ENCODE assay signal across 8 mouse cellular contexts in the genomic region with DNA sequence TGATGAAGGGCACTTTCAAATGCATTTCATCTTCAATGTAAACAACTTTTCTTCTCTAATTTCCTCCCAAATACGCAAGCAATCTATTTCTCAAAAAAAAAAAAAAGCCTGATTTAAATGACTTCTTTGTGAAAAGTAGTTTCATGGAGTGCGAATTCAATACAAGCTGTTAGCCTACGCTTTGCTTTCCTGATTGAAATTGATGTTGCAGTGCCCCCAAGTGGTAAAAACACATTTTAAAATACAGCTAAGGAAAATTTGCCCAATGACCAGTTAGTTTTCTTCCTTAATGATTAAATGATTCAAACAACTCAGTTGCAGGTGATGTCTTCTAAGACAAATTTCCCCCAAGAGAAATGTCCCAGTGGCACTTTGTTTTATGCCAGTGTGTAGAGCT. TPM values are rescaled to one million over a fixed set of nuclear protein-coding genes. Genes with fewer than 3 reads are reported as not detected.
A peak's percentile ranks its signal among the peaks of the same experiment; 100 is the strongest.
DNase-seq lines count a peak whose midpoint lies in the region; ATAC-seq and TF ChIP-seq lines count a peak whose summit lies in the region.
"Had no signal": no experiment of that assay in that cellular context is flagged by ENCODE, and none has a peak within 500 bp of the region (broad histone marks: within the 10 kb centered on the region; RNA-seq: fewer than 3 reads in every experiment).

No protein-coding gene starts in this region.

- DNase-seq in hindbrain, embryonic 14.5 days (ENCODE audit: low spot score): peak; percentile 79
- DNase-seq in right cerebral cortex, adult 18-20 months: peak; percentile 3
- DNase-seq in right cerebral cortex, postnatal 4 days: no peak
- peak; percentile 26 for DNase-seq in brain, embryonic 18.5 days (ENCODE audit: low read depth, low spot score)
- no peak for DNase-seq in stomach, postnatal 0 days (ENCODE audit: low spot score)

- no peak for ATAC-seq in hindbrain, embryonic 14.5 days (ENCODE audit: low FRiP score)
- ATAC-seq in hindbrain, embryonic 13.5 days (ENCODE audit: low FRiP score): no peak
- ATAC-seq in stomach, postnatal 0 days (ENCODE audit: low FRiP score, low TSS enrichment): no peak
- no peak for ATAC-seq in neural tube, embryonic 15.5 days (ENCODE audit: low FRiP score)

- H3K27ac ChIP-seq in hindbrain, embryonic 14.5 days: no peak overlapping the region
- H3K27ac ChIP-seq in hindbrain, embryonic 13.5 days: no peak overlapping the region
- no peak overlapping the region for H3K27ac ChIP-seq in stomach, postnatal 0 days (replicated peaks)
- no peak overlapping the region for H3K27ac ChIP-seq in neural tube, embryonic 15.5 days (replicated peaks)

- no peaks in the 10 kb centered on the region for H3K9me3 ChIP-seq in hindbrain, embryonic 14.5 days (ENCODE audit: control insufficient read depth, low read length)
- H3K9me3 ChIP-seq in hindbrain, embryonic 13.5 days: no peaks in the 10 kb centered on the region
- no peaks in the 10 kb centered on the region for H3K9me3 ChIP-seq in stomach, postnatal 0 days (ENCODE audit: control insufficient read depth, low read length)
- no peaks in the 10 kb centered on the region for H3K9me3 ChIP-seq in neural tube, embryonic 15.5 days (replicated peaks)

- H3K4me1 ChIP-seq in hindbrain, embryonic 14.5 days (replicated peaks; ENCODE audit: control insufficient read depth, insufficient read depth, low read length): no peaks in the 10 kb centered on the region
- no peaks in the 10 kb centered on the region for H3K4me1 ChIP-seq in hindbrain, embryonic 13.5 days (replicated peaks)
- no peaks in the 10 kb centered on the region for H3K4me1 ChIP-seq in stomach, postnatal 0 days (replicated peaks; ENCODE audit: control insufficient read depth, insufficient read depth)
- H3K4me1 ChIP-seq in neural tube, embryonic 15.5 days: no peaks in the 10 kb centered on the region

- 26% methylated on average over 3 of the region's 3 CpGs for WGBS in hindbrain, embryonic 14.5 days
- WGBS in hindbrain, embryonic 13.5 days: 26% methylated on average over 3 of the region's 3 CpGs
- 38% methylated on average over 3 of the region's 3 CpGs for WGBS in stomach, postnatal 0 days
- WGBS in neural tube, embryonic 15.5 days: 30% methylated on average over 3 of the region's 3 CpGs

- H3K9ac ChIP-seq in hindbrain, embryonic 14.5 days: no peak overlapping the region
- H3K9ac ChIP-seq in hindbrain, embryonic 13.5 days: no peak overlapping the region
- H3K9ac ChIP-seq in stomach, postnatal 0 days (ENCODE audit: low read length): no peak overlapping the region
- H3K9ac ChIP-seq in neural tube, embryonic 15.5 days (replicated peaks): no peak overlapping the region

- peak; percentile 73 for TF ChIP-seq CTCF in stomach, postnatal 0 days (IDR thresholded peaks at IDR 0.05; ENCODE audit: low read depth)

- no peaks in the 10 kb centered on the region for H3K27me3 ChIP-seq in hindbrain, embryonic 14.5 days (ENCODE audit: control insufficient read depth, insufficient read depth, low read length)
- no peaks in the 10 kb centered on the region for H3K27me3 ChIP-seq in hindbrain, embryonic 13.5 days
- H3K27me3 ChIP-seq in stomach, postnatal 0 days (ENCODE audit: control insufficient read depth, insufficient read depth, low read length): no peaks in the 10 kb centered on the region
- H3K27me3 ChIP-seq in neural tube, embryonic 15.5 days (replicated peaks): no peaks in the 10 kb centered on the region

- no peak overlapping the region for H3K4me3 ChIP-seq in hindbrain, embryonic 14.5 days (replicated peaks; ENCODE audit: low read length)
- H3K4me3 ChIP-seq in hindbrain, embryonic 13.5 days: no peak overlapping the region
- no peak overlapping the region for H3K4me3 ChIP-seq in stomach, postnatal 0 days (ENCODE audit: low read depth, low read length)
- no peak overlapping the region for H3K4me3 ChIP-seq in neural tube, embryonic 15.5 days (replicated peaks)

- H3K36me3 ChIP-seq in hindbrain, embryonic 14.5 days (replicated peaks; ENCODE audit: control insufficient read depth, insufficient read depth): no peaks in the 10 kb centered on the region
- no peaks in the 10 kb centered on the region for H3K36me3 ChIP-seq in hindbrain, embryonic 13.5 days
- no peaks in the 10 kb centered on the region for H3K36me3 ChIP-seq in stomach, postnatal 0 days (ENCODE audit: control insufficient read depth, insufficient read depth, low read length)
- H3K36me3 ChIP-seq in neural tube, embryonic 15.5 days: no peaks in the 10 kb centered on the region

- H3K4me2 ChIP-seq in hindbrain, embryonic 14.5 days (replicated peaks): no peak overlapping the region
- H3K4me2 ChIP-seq in hindbrain, embryonic 13.5 days: no peak overlapping the region
- no peak overlapping the region for H3K4me2 ChIP-seq in stomach, postnatal 0 days (replicated peaks; ENCODE audit: low read depth)
- H3K4me2 ChIP-seq in neural tube, embryonic 15.5 days: no peak overlapping the region

- no peak for TF ChIP-seq EP300 in stomach, postnatal 0 days (optimal IDR thresholded peaks at IDR 0.05)

RNA-seq across cellular contexts. Expression of a gene that starts 37.3 kb away (rescaled TPM):
- 16.5 and 19.1 TPM in 2 replicates for polyA plus RNA-seq in hindbrain, embryonic 14.5 days (2014; fragmentation: Nextera tagmentation; extraction: Ambion mirVana)
- 24.8 and 27.8 TPM in 2 replicates for polyA plus RNA-seq in hindbrain, embryonic 13.5 days (2015; fragmentation: Nextera tagmentation; extraction: Ambion mirVana)
- polyA plus RNA-seq in stomach, postnatal 0 days (2015; fragmentation: Nextera tagmentation; extraction: Ambion mirVana): 38.7 and 39.6 TPM in 2 replicates
- polyA plus RNA-seq in neural tube, embryonic 15.5 days (2015; fragmentation: Nextera tagmentation; extraction: Ambion mirVana): 18.5 and 23.2 TPM in 2 replicates

RNA-seq across cellular contexts. Expression of a gene that starts 58.2 kb away (rescaled TPM):
- not detected in 2 replicates for polyA plus RNA-seq in hindbrain, embryonic 14.5 days (2014; fragmentation: Nextera tagmentation; extraction: Ambion mirVana)
- polyA plus RNA-seq in hindbrain, embryonic 13.5 days (2015; fragmentation: Nextera tagmentation; extraction: Ambion mirVana): not detected in 2 replicates
- not detected in 2 replicates for polyA plus RNA-seq in stomach, postnatal 0 days (2015; fragmentation: Nextera tagmentation; extraction: Ambion mirVana)
- polyA plus RNA-seq in neural tube, embryonic 15.5 days (2015; fragmentation: Nextera tagmentation; extraction: Ambion mirVana): not detected in 2 replicates
- polyA plus RNA-seq: cortical plate, adult 2 months had no signal

Comparison
In these comparisons a context has a peak if more than half of its experiments do, and no peak if none do; other contexts are left out.
1. DNase-seq: peak in hindbrain, embryonic 14.5 days (single experiment), right cerebral cortex, adult 18-20 months (single experiment) and brain, embryonic 18.5 days (single experiment); none in right cerebral cortex, postnatal 4 days (single experiment) and stomach, postnatal 0 days (single experiment).